Mouse (Mus musculus): ENCODE data around the gene Gm10135. TPM values are rescaled to one million over a fixed set of nuclear protein-coding genes. Genes with fewer than 3 reads are reported as not detected.

The Gm10135 gene
- polyA plus RNA-seq, 1 experiment from 2014 or later = not detected

DNA sequence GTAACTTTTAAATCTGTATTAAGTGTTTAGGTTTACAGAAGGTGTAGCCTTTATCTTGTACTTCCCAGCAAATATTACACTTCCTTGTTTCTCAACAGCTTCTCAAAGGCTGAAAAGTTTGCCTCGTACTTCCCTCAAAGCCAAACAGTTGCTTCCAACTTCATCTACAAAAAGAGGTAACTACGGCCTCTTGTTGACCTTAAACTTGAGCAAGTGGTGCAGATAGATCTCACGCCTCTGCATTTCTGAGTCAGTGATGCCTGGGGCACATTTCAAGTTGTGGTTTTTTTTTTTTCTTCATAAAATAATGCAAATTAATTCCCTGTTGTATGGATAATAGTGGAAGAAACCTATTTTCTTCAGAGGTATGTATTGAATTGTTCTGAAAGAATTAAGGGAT lies 8.8 kb downstream of the Gm10135 start:
- Histone ChIP-seq H3K36me3 (ENCODE audit: control insufficient read depth, insufficient read depth, low read length) (peaks cover 64% of the 10 kb centered on the region), H3K27me3 (ENCODE audit: control insufficient read depth, insufficient read depth, low read length) (no peaks in the 10 kb centered on the region), H3K4me1 (ENCODE audit: control insufficient read depth in 2 of 2, insufficient read depth in 2 of 2, low read length in 2 of 2) (no peaks in the 10 kb centered on the region), H3K4me3 (ENCODE audit: control insufficient read depth in 1 of 2, insufficient read depth in 1 of 2, low read depth in 1 of 2, low read length in 2 of 2) (no peak overlapping the region), H3K27ac (replicated peaks in 1 of 2; ENCODE audit: control insufficient read depth in 1 of 2, insufficient read depth in 1 of 2, low read depth in 2 of 2, low read length in 2 of 2) (no peak overlapping the region), H3K4me2 (ENCODE audit: low read length) (no peak overlapping the region), H3K9me3 (ENCODE audit: control insufficient read depth, low read length) (no peaks in the 10 kb centered on the region), H3K9ac (ENCODE audit: low read length) (no peak overlapping the region)
- no peak for ATAC-seq (ENCODE audit: insufficient number of reproducible peaks, insufficient read depth, low FRiP score, low read depth)
- WGBS = 83% methylated on average over 3 of the region's 3 CpGs

GRCm38 (mm10) chr5:72960096-72960495 lies 14.4 kb downstream of the Gm10135 start:
- H3K4me2 ChIP-seq (ENCODE audit: low read length) = no peak overlapping the region
- H3K27me3 ChIP-seq (ENCODE audit: control insufficient read depth, insufficient read depth, low read length) = no peaks in the 10 kb centered on the region
- no peaks in the 10 kb centered on the region for H3K4me1 ChIP-seq (ENCODE audit: control insufficient read depth in 2 of 2, insufficient read depth in 2 of 2, low read length in 2 of 2)
- ATAC-seq (ENCODE audit: insufficient number of reproducible peaks, insufficient read depth, low FRiP score, low read depth) = no peak
- 81% methylated on average over 6 of the region's 6 CpGs for WGBS
- no peaks in the 10 kb centered on the region for H3K9me3 ChIP-seq (ENCODE audit: control insufficient read depth, low read length)
- H3K4me3 ChIP-seq (ENCODE audit: control insufficient read depth in 1 of 2, insufficient read depth in 1 of 2, low read depth in 1 of 2, low read length in 2 of 2) = no peak overlapping the region
- H3K27ac ChIP-seq (replicated peaks in 1 of 2; ENCODE audit: control insufficient read depth in 1 of 2, insufficient read depth in 1 of 2, low read depth in 2 of 2, low read length in 2 of 2) = no peak overlapping the region
- H3K9ac ChIP-seq (ENCODE audit: low read length) = no peak overlapping the region
- peaks cover 60% of the 10 kb centered on the region for H3K36me3 ChIP-seq (ENCODE audit: control insufficient read depth, insufficient read depth, low read length)

DNA sequence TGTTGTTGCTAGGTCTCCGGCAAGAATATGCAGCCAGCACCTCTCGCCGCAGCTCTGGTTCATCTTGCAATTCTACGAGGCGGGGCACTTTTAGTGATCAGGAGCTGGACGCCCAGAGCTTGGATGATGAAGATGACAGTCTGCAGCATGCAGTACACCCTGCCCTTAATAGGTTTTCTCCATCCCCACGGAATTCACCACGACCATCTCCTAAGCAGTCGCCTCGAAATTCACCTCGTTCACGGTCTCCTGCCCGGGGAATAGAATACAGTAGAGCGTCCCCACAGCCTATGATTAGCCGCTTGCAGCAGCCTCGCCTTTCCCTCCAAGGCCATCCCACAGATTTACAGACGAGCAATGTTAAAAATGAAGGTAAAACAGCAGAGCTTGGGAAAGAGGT lies 17.2 kb downstream of the Gm10135 start:
- ATAC-seq (ENCODE audit: insufficient number of reproducible peaks, insufficient read depth, low FRiP score, low read depth) = no peak
- no peak overlapping the region for H3K9ac ChIP-seq (ENCODE audit: low read length)
- H3K4me3 ChIP-seq (ENCODE audit: control insufficient read depth in 1 of 2, insufficient read depth in 1 of 2, low read depth in 1 of 2, low read length in 2 of 2) = no peak overlapping the region
- no peak overlapping the region for H3K27ac ChIP-seq (replicated peaks in 1 of 2; ENCODE audit: control insufficient read depth in 1 of 2, insufficient read depth in 1 of 2, low read depth in 2 of 2, low read length in 2 of 2)
- WGBS = 90% methylated on average over 17 of the region's 17 CpGs
- no peak overlapping the region for H3K4me2 ChIP-seq (ENCODE audit: low read length)
- no peaks in the 10 kb centered on the region for H3K9me3 ChIP-seq (ENCODE audit: control insufficient read depth, low read length)
- no peaks in the 10 kb centered on the region for H3K27me3 ChIP-seq (ENCODE audit: control insufficient read depth, insufficient read depth, low read length)
- H3K4me1 ChIP-seq (ENCODE audit: control insufficient read depth in 2 of 2, insufficient read depth in 2 of 2, low read length in 2 of 2) = no peaks in the 10 kb centered on the region
- H3K36me3 ChIP-seq (ENCODE audit: control insufficient read depth, insufficient read depth, low read length) = peaks cover 48% of the 10 kb centered on the region

DNA sequence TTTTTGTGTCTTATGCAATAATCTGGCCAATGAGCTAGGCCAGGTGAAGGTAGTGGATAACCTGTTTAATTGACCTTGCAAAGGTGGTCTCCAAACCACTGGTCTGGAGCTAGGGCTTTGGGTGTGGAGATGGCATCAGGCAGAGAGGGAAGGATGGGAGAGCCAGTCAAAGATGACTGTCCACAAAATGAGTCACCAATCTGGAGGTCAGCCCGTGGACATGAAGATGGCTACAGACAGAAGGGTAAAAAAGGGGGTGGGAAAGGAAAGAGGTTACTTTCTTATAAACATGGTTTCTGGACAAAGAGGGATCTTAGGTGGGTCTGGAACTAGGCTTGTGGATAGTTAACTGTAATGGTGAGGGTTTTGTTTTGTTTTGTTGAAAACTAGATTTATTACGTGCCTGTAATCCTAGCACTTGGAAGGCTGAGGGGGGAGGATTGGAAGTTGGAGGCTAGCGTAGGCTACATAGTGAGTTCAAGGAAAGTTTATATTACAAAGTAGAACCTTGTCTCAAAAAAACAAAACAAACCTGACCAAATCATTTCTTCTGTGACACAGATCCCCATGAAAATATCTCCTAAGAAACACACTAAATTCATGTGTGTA lies 20.4 kb downstream of the Gm10135 start:
- Histone ChIP-seq H3K27me3 (ENCODE audit: control insufficient read depth, insufficient read depth, low read length) (no peaks in the 10 kb centered on the region), H3K4me3 (ENCODE audit: control insufficient read depth in 1 of 2, insufficient read depth in 1 of 2, low read depth in 1 of 2, low read length in 2 of 2) (no peak overlapping the region), H3K36me3 (ENCODE audit: control insufficient read depth, insufficient read depth, low read length) (peaks cover 43% of the 10 kb centered on the region), H3K9ac (ENCODE audit: low read length) (no peak overlapping the region), H3K27ac (replicated peaks in 1 of 2; ENCODE audit: control insufficient read depth in 1 of 2, insufficient read depth in 1 of 2, low read depth in 2 of 2, low read length in 2 of 2) (no peak overlapping the region), H3K4me2 (ENCODE audit: low read length) (no peak overlapping the region), H3K9me3 (ENCODE audit: control insufficient read depth, low read length) (no peaks in the 10 kb centered on the region), H3K4me1 (ENCODE audit: control insufficient read depth in 2 of 2, insufficient read depth in 2 of 2, low read length in 2 of 2) (no peaks in the 10 kb centered on the region)
- 91% methylated on average over 3 of the region's 3 CpGs for WGBS
- no peak for ATAC-seq (ENCODE audit: insufficient number of reproducible peaks, insufficient read depth, low FRiP score, low read depth)

- H3K27ac ChIP-seq (replicated peaks in 1 of 2; ENCODE audit: control insufficient read depth in 1 of 2, insufficient read depth in 1 of 2, low read depth in 2 of 2, low read length in 2 of 2) = no peak overlapping the region
- peaks cover 38% of the 10 kb centered on the region for H3K36me3 ChIP-seq (ENCODE audit: control insufficient read depth, insufficient read depth, low read length)
- H3K9me3 ChIP-seq (ENCODE audit: control insufficient read depth, low read length) = no peaks in the 10 kb centered on the region
- H3K4me3 ChIP-seq (ENCODE audit: control insufficient read depth in 1 of 2, insufficient read depth in 1 of 2, low read depth in 1 of 2, low read length in 2 of 2) = no peak overlapping the region
- WGBS = 85% methylated on average over 2 of the region's 2 CpGs
- no peaks in the 10 kb centered on the region for H3K4me1 ChIP-seq (ENCODE audit: control insufficient read depth in 2 of 2, insufficient read depth in 2 of 2, low read length in 2 of 2)
- no peaks in the 10 kb centered on the region for H3K27me3 ChIP-seq (ENCODE audit: control insufficient read depth, insufficient read depth, low read length)
- no peak for ATAC-seq (ENCODE audit: insufficient number of reproducible peaks, insufficient read depth, low FRiP score, low read depth)
- H3K4me2 ChIP-seq (ENCODE audit: low read length) = no peak overlapping the region
- H3K9ac ChIP-seq (ENCODE audit: low read length) = no peak overlapping the region
These were observed 24.2 kb downstream of the Gm10135 start for GRCm38 (mm10) chr5:72950252-72950651.

GRCm38 (mm10) chr5:72948136-72948535 lies 26.4 kb downstream of the Gm10135 start:
- ATAC-seq (ENCODE audit: insufficient number of reproducible peaks, insufficient read depth, low FRiP score, low read depth) = no peak
- H3K9ac ChIP-seq (ENCODE audit: low read length) = no peak overlapping the region
- H3K4me2 ChIP-seq (ENCODE audit: low read length) = no peak overlapping the region
- H3K27ac ChIP-seq (replicated peaks in 1 of 2; ENCODE audit: control insufficient read depth in 1 of 2, insufficient read depth in 1 of 2, low read depth in 2 of 2, low read length in 2 of 2) = no peak overlapping the region
- H3K4me1 ChIP-seq (ENCODE audit: control insufficient read depth in 2 of 2, insufficient read depth in 2 of 2, low read length in 2 of 2) = no peaks in the 10 kb centered on the region
- H3K36me3 ChIP-seq (ENCODE audit: control insufficient read depth, insufficient read depth, low read length) = peaks cover 41% of the 10 kb centered on the region
- H3K27me3 ChIP-seq (ENCODE audit: control insufficient read depth, insufficient read depth, low read length) = no peaks in the 10 kb centered on the region
- no peak overlapping the region for H3K4me3 ChIP-seq (ENCODE audit: control insufficient read depth in 1 of 2, insufficient read depth in 1 of 2, low read depth in 1 of 2, low read length in 2 of 2)
- no peaks in the 10 kb centered on the region for H3K9me3 ChIP-seq (ENCODE audit: control insufficient read depth, low read length)
- 91% methylated on average over 1 of the region's 1 CpGs for WGBS

DNA sequence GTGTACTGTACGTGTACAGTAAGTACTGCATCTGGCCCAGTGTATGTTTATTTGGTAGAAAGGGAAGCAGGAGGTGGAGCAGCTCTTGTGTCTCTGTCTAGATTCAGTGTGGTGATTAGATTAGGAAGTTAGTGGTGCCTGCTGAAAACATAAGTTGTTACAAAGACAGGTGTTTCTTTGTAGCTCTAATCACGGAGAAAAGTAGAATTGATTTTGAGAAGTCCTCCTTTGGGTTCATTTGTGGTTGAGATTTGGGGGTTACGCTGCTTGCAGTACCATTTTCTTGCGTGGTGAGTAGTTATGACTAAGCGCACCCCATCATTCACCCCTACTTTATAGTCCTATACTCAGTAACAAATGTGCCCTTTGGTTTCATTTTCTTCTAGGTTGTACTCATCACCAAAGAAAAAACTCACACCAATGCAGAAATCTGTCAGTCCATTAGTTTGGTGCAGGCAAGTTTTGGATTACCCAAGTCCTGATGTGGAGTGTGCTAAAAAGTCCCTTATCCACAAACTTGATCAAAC lies 33.5 kb downstream of the Gm10135 start:
- WGBS = 90% methylated on average over 5 of the region's 5 CpGs
- ATAC-seq (ENCODE audit: insufficient number of reproducible peaks, insufficient read depth, low FRiP score, low read depth) = no peak
- no peak overlapping the region for H3K4me2 ChIP-seq (ENCODE audit: low read length)
- no peaks in the 10 kb centered on the region for H3K4me1 ChIP-seq (ENCODE audit: control insufficient read depth in 2 of 2, insufficient read depth in 2 of 2, low read length in 2 of 2)
- no peak overlapping the region for H3K4me3 ChIP-seq (ENCODE audit: control insufficient read depth in 1 of 2, insufficient read depth in 1 of 2, low read depth in 1 of 2, low read length in 2 of 2)
- H3K9me3 ChIP-seq (ENCODE audit: control insufficient read depth, low read length) = no peaks in the 10 kb centered on the region
- H3K27ac ChIP-seq (replicated peaks in 1 of 2; ENCODE audit: control insufficient read depth in 1 of 2, insufficient read depth in 1 of 2, low read depth in 2 of 2, low read length in 2 of 2) = no peak overlapping the region
- peaks cover 25% of the 10 kb centered on the region for H3K36me3 ChIP-seq (ENCODE audit: control insufficient read depth, insufficient read depth, low read length)
- H3K27me3 ChIP-seq (ENCODE audit: control insufficient read depth, insufficient read depth, low read length) = no peaks in the 10 kb centered on the region
- H3K9ac ChIP-seq (ENCODE audit: low read length) = no peak overlapping the region

- Histone ChIP-seq H3K27ac (replicated peaks in 1 of 2; ENCODE audit: control insufficient read depth in 1 of 2, insufficient read depth in 1 of 2, low read depth in 2 of 2, low read length in 2 of 2) (no peak overlapping the region), H3K4me1 (ENCODE audit: control insufficient read depth in 2 of 2, insufficient read depth in 2 of 2, low read length in 2 of 2) (no peaks in the 10 kb centered on the region), H3K27me3 (ENCODE audit: control insufficient read depth, insufficient read depth, low read length) (no peaks in the 10 kb centered on the region), H3K36me3 (ENCODE audit: control insufficient read depth, insufficient read depth, low read length) (peaks cover 16% of the 10 kb centered on the region), H3K9ac (ENCODE audit: low read length) (no peak overlapping the region), H3K4me2 (ENCODE audit: low read length) (no peak overlapping the region), H3K4me3 (ENCODE audit: control insufficient read depth in 1 of 2, insufficient read depth in 1 of 2, low read depth in 1 of 2, low read length in 2 of 2) (no peak overlapping the region), H3K9me3 (ENCODE audit: control insufficient read depth, low read length) (no peaks in the 10 kb centered on the region)
- no peak for ATAC-seq (ENCODE audit: insufficient number of reproducible peaks, insufficient read depth, low FRiP score, low read depth)
- 97% methylated on average over 2 of the region's 2 CpGs for WGBS
These were observed 35.2 kb downstream of the Gm10135 start for GRCm38 (mm10) chr5:72939311-72939710.
